In the genomic region with DNA sequence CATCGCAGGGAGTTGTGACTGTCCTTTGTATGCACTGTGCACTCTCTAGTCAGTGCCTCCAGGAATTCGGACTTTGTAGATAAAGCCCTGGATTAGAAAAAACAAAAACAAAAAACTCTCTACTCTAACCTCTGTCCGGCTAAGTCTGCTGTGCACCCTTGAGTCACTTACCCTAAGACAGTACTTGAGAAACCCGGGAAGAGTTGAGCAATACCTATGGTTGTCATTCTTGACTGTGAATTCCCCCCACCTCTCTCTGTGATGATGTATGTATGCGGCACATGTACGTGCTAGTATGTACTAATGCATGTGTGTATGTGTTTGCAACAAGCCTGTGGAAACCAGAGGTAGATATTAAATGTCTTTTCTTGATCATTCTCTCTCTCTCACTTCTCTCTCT, we compare ENCODE assay signal across 18 mouse cellular contexts.
DNase-seq lines count a peak whose midpoint lies in the region; ATAC-seq and TF ChIP-seq lines count a peak whose summit lies in the region.
"Had no signal": no experiment of that assay in that cellular context is flagged by ENCODE, and none has a peak within 500 bp of the region (broad histone marks: within the 10 kb centered on the region; RNA-seq: fewer than 3 reads in every experiment).

No protein-coding gene starts in this region.

- H3K79me3 ChIP-seq in C2C12 (ENCODE audit: low read depth): no peaks in the 10 kb centered on the region

- H3K79me2 ChIP-seq in C2C12 (ENCODE audit: control insufficient read depth, insufficient read depth): no peaks in the 10 kb centered on the region

- no peak for TF ChIP-seq CTCF in C2C12 (IDR thresholded peaks at IDR 0.05; ENCODE audit: control insufficient read depth, insufficient read depth, insufficient read length)

- DNase-seq in 416B (ENCODE audit: low read depth): peak; percentile 74
- DNase-seq in yolk sac, embryonic 10.5 days (ENCODE audit: low spot score): peak; percentile 48
- DNase-seq in heart, adult 9 months (ENCODE audit: low spot score in 2 of 2): no peak
- no peak for DNase-seq in urinary bladder, postnatal 36 days (ENCODE audit: low spot score in 2 of 2)
- DNase-seq: adrenal gland, adult 8-10 months; B cell, adult 2 months; cerebellum, adult 18-20 months; cerebellum, adult 9-11 months; cerebellum, postnatal 36 days; forebrain, postnatal 0 days; gastrocnemius, postnatal 14 days; heart, postnatal 36 days had no signal

- H3K36me3 ChIP-seq in C2C12 (ENCODE audit: control insufficient read depth, insufficient read depth): no peaks in the 10 kb centered on the region
- H3K36me3 ChIP-seq: embryonic facial prominence, embryonic 13.5 days; forebrain, embryonic 12.5 days; heart, embryonic 13.5 days; hindbrain, embryonic 15.5 days had no signal

- no peaks in the 10 kb centered on the region for H3K27me3 ChIP-seq in C2C12 (ENCODE audit: control insufficient read depth, insufficient read depth, insufficient read length)
- H3K27me3 ChIP-seq: embryonic facial prominence, embryonic 13.5 days; forebrain, embryonic 12.5 days; heart, embryonic 13.5 days; hindbrain, embryonic 15.5 days had no signal

- H3ac ChIP-seq in C2C12 (ENCODE audit: control insufficient read depth, insufficient read length, low read depth): no peak overlapping the region

- no peak overlapping the region for H3K4me3 ChIP-seq in C2C12 (ENCODE audit: insufficient read depth, poor library complexity, severe bottlenecking)
- H3K4me3 ChIP-seq: embryonic facial prominence, embryonic 13.5 days; forebrain, embryonic 12.5 days; heart, embryonic 13.5 days; hindbrain, embryonic 15.5 days had no signal

- ATAC-seq in granulocyte monocyte progenitor cell, adult 5-6 weeks (replicated peaks; ENCODE audit: poor library complexity, severe bottlenecking): peak; percentile 73
- ATAC-seq: forebrain, postnatal 0 days had no signal

TF ChIP-seq in C2C12, 6 proteins besides CTCF, POLR2A, EP300 and RAD21:
- TF ChIP-seq CEBPB (IDR thresholded peaks at IDR 0.05; ENCODE audit: low read depth) (peak; percentile 39), MAX (IDR thresholded peaks at IDR 0.05) (no peak)

Comparison
In these comparisons a context has a peak if more than half of its experiments do, and no peak if none do; other contexts are left out.
1. DNase-seq: peak in 416B (single experiment) and yolk sac, embryonic 10.5 days (single experiment); none in heart, adult 9 months (0 of 2) and urinary bladder, postnatal 36 days (0 of 2).